Mouse (Mus musculus) hindbrain, embryonic 14.5 days (tissue): ENCODE measurements around the gene Kcnj13. TPM values are rescaled to one million over a fixed set of nuclear protein-coding genes. Genes with fewer than 3 reads are reported as not detected.

Source experiments
- ATAC-seq: fragments of 200-750 bp; cut with Nextera tagmentation; 2 replicates; pipeline ENCODE4 v1.8.0; 2017; ENCODE audit warnings: moderate number of reproducible peaks, mild to moderate bottlenecking, moderate TSS enrichment, moderate library complexity; ENCODE audit not compliant: low FRiP score
- DNase-seq: peaks from one replicate; pipeline ENCODE4 v3.0.0-alpha.2; 2015; ENCODE audit warnings: low spot score
- H3K27ac ChIP-seq: fragments of 300-500 bp; sonication (generic); 2 replicates; pipeline ENCODE4 v1.5.1; 2014; ENCODE audit warnings: mild to moderate bottlenecking, moderate library complexity
- H3K27me3 ChIP-seq: fragments of 300-500 bp; sonication (generic); 2 replicates; pipeline ENCODE4 v1.6.1; 2014; ENCODE audit warnings: mild to moderate bottlenecking, low read length, mixed read lengths; ENCODE audit not compliant: control insufficient read depth, insufficient read depth
- H3K36me3 ChIP-seq: fragments of 300-500 bp; sonication (generic); replicated peaks from 2 replicates; pipeline ENCODE4 v1.6.1; 2014; ENCODE audit not compliant: control insufficient read depth, insufficient read depth
- H3K4me1 ChIP-seq: fragments of 300-500 bp; sonication (generic); replicated peaks from 2 replicates; pipeline ENCODE4 v1.6.1; 2014; ENCODE audit warnings: antibody characterized with exemption, low read length, mixed read lengths; ENCODE audit not compliant: control insufficient read depth, insufficient read depth
- H3K4me2 ChIP-seq: fragments of 300-500 bp; sonication (generic); replicated peaks from 2 replicates; pipeline ENCODE4 v1.6.1; 2014; ENCODE audit warnings: mild to moderate bottlenecking, moderate library complexity
- H3K4me3 ChIP-seq: fragments of 300-500 bp; sonication (generic); replicated peaks from 2 replicates; pipeline ENCODE4 v1.5.1; 2014; ENCODE audit warnings: mild to moderate bottlenecking, low read length
- H3K9ac ChIP-seq: fragments of 300-500 bp; sonication (generic); 2 replicates; pipeline ENCODE4 v1.6.1; 2014
- H3K9me3 ChIP-seq: fragments of 300-500 bp; sonication (generic); 2 replicates; pipeline ENCODE4 v1.6.1; 2016; ENCODE audit warnings: low read length; ENCODE audit not compliant: control insufficient read depth
- WGBS: fragments of 180-500 bp; shearing (Covaris S2); extraction: QIAGEN DNeasy Blood & Tissue Kit; methylation state at CpG from one replicate; pipeline ENCODE4 v1.1.7; 2014; 5-methylcytosine and 5-hydroxymethylcytosine counted together
- polyA plus RNA-seq: library from polyadenylated mRNA; unstranded; fragments of >200 nt; fragmentation: Nextera tagmentation; extraction: Ambion mirVana; gene quantifications from 2 replicates; pipeline ENCODE4 v1.2.1, GENCODE M21; 2014

Gene Kcnj13
- 16.4 and 29.6 TPM in 2 replicates for polyA plus RNA-seq

- 52% methylated on average over 6 of the region's 6 CpGs for WGBS
- Histone ChIP-seq H3K4me2 (no peak within 1 kb of the TSS), H3K36me3 (peaks cover 23% of the 10 kb centered on the region), H3K27me3 (no peaks in the 10 kb centered on the region), H3K4me1 (no peaks in the 10 kb centered on the region), H3K9me3 (no peaks in the 10 kb centered on the region), H3K4me3 (no peak within 1 kb of the TSS), H3K9ac (no peak within 1 kb of the TSS), H3K27ac (no peak within 1 kb of the TSS)
- DNase-seq (no peak), ATAC-seq (no peak)
Measured at GRCm38 (mm10) chr1:87394594-87394993, at the start of gene Kcnj13. TSS of gene Kcnj13 (minus strand) at chr1:87394729.

GRCm38 (mm10) chr1:87436583-87436982 lies 42.1 kb upstream of the Kcnj13 start:
- Histone ChIP-seq H3K9ac (no peak overlapping the region), H3K36me3 (peaks cover 88% of the 10 kb centered on the region), H3K9me3 (no peaks in the 10 kb centered on the region), H3K4me2 (no peak overlapping the region), H3K27me3 (no peaks in the 10 kb centered on the region), H3K27ac (no peak overlapping the region), H3K4me1 (no peaks in the 10 kb centered on the region), H3K4me3 (no peak overlapping the region)
- DNase-seq (no peak), ATAC-seq (no peak)
- 82% methylated on average over 6 of the region's 6 CpGs for WGBS

GRCm38 (mm10) chr1:87435125-87435524 lies 40.6 kb upstream of the Kcnj13 start:
- peaks cover 88% of the 10 kb centered on the region for H3K36me3 ChIP-seq
- no peak overlapping the region for H3K27ac ChIP-seq
- no peak overlapping the region for H3K9ac ChIP-seq
- H3K9me3 ChIP-seq: no peaks in the 10 kb centered on the region
- no peak overlapping the region for H3K4me2 ChIP-seq
- WGBS: 98% methylated on average over 2 of the region's 2 CpGs
- no peak for ATAC-seq
- no peak for DNase-seq
- no peaks in the 10 kb centered on the region for H3K4me1 ChIP-seq
- H3K27me3 ChIP-seq: no peaks in the 10 kb centered on the region
- H3K4me3 ChIP-seq: no peak overlapping the region

- no peak overlapping the region for H3K27ac ChIP-seq
Measured at GRCm38 (mm10) chr1:87418733-87419132, 24.2 kb upstream of the Kcnj13 start.

GRCm38 (mm10) chr1:87409380-87409779 lies 14.9 kb upstream of the Kcnj13 start:
- H3K27me3 ChIP-seq: no peaks in the 10 kb centered on the region
- H3K4me1 ChIP-seq: no peaks in the 10 kb centered on the region
- 91% methylated on average over 4 of the region's 4 CpGs for WGBS
- peaks cover 92% of the 10 kb centered on the region for H3K36me3 ChIP-seq
- no peak overlapping the region for H3K27ac ChIP-seq
- ATAC-seq (no peak), DNase-seq (no peak)
- no peaks in the 10 kb centered on the region for H3K9me3 ChIP-seq
- no peak overlapping the region for H3K4me2 ChIP-seq
- H3K4me3 ChIP-seq: no peak overlapping the region
- no peak overlapping the region for H3K9ac ChIP-seq

More at GRCm38 (mm10) chr1:87418733-87419132, 24.2 kb upstream of the Kcnj13 start:
- DNase-seq (peak; percentile 71), ATAC-seq (no peak)
- H3K9me3 ChIP-seq: no peaks in the 10 kb centered on the region
- no peak overlapping the region for H3K4me2 ChIP-seq
- no peak overlapping the region for H3K9ac ChIP-seq
- H3K4me3 ChIP-seq: no peak overlapping the region
- 92% methylated on average over 4 of the region's 4 CpGs for WGBS
- H3K27me3 ChIP-seq: no peaks in the 10 kb centered on the region
- H3K4me1 ChIP-seq: no peaks in the 10 kb centered on the region
- H3K36me3 ChIP-seq: peaks cover 76% of the 10 kb centered on the region

- H3K27me3 ChIP-seq: no peaks in the 10 kb centered on the region
- H3K4me1 ChIP-seq: no peaks in the 10 kb centered on the region
- H3K4me2 ChIP-seq: no peak overlapping the region
- no peak overlapping the region for H3K27ac ChIP-seq
- DNase-seq: no peak
- no peak overlapping the region for H3K4me3 ChIP-seq
- no peak for ATAC-seq
- H3K36me3 ChIP-seq: peaks cover 68% of the 10 kb centered on the region
- no peak overlapping the region for H3K9ac ChIP-seq
- H3K9me3 ChIP-seq: no peaks in the 10 kb centered on the region
Measured at GRCm38 (mm10) chr1:87406012-87406411, 11.5 kb upstream of the Kcnj13 start.

GRCm38 (mm10) chr1:87404710-87405109 lies 10.2 kb upstream of the Kcnj13 start:
- no peak for ATAC-seq
- Histone ChIP-seq H3K4me1 (no peaks in the 10 kb centered on the region), H3K9ac (no peak overlapping the region), H3K27me3 (no peaks in the 10 kb centered on the region), H3K9me3 (no peaks in the 10 kb centered on the region), H3K4me2 (no peak overlapping the region), H3K4me3 (no peak overlapping the region), H3K36me3 (peaks cover 56% of the 10 kb centered on the region), H3K27ac (no peak overlapping the region)
- DNase-seq: no peak
- WGBS: 85% methylated on average over 1 of the region's 1 CpGs

- Histone ChIP-seq H3K9me3 (no peaks in the 10 kb centered on the region), H3K27ac (no peak overlapping the region), H3K4me2 (no peak overlapping the region), H3K27me3 (no peaks in the 10 kb centered on the region), H3K36me3 (no peaks in the 10 kb centered on the region; the same call in 1 of the 2 replicates), H3K4me3 (no peak overlapping the region), H3K4me1 (no peaks in the 10 kb centered on the region), H3K9ac (no peak overlapping the region)
- WGBS: 84% methylated on average over 7 of the region's 7 CpGs
- DNase-seq (no peak), ATAC-seq (no peak)
Measured at GRCm38 (mm10) chr1:87396923-87397586, 2.5 kb upstream of the Kcnj13 start.

GRCm38 (mm10) chr1:87393444-87394195 lies 909 bp downstream of the Kcnj13 start:
- Histone ChIP-seq H3K36me3 (peaks cover 30% of the 10 kb centered on the region), H3K9me3 (no peaks in the 10 kb centered on the region), H3K4me2 (no peak overlapping the region), H3K4me1 (no peaks in the 10 kb centered on the region), H3K9ac (no peak overlapping the region), H3K27ac (no peak overlapping the region), H3K27me3 (no peaks in the 10 kb centered on the region), H3K4me3 (no peak overlapping the region)
- no peak for DNase-seq
- 90% methylated on average over 3 of the region's 3 CpGs for WGBS
- ATAC-seq: no peak
